Mouse (Mus musculus): ENCODE data around the gene Exoc1. TPM values are rescaled to one million over a fixed set of nuclear protein-coding genes. Genes with fewer than 3 reads are reported as not detected.

Gene Exoc1
- polyA plus RNA-seq, 1 experiment, result 114 TPM

GRCm38 (mm10) chr5:76591885-76592284, 62.8 kb downstream of the Exoc1 start:
- no peak for DNase-seq (ENCODE audit: extremely low spot score in 1 of 2, low spot score in 1 of 2)

GRCm38 (mm10) chr5:76609702-76610370, 80.7 kb downstream of the Exoc1 start:
- no peak for DNase-seq (ENCODE audit: extremely low spot score in 1 of 2, low spot score in 1 of 2)

GRCm38 (mm10) chr5:76612867-76613499, 83.9 kb downstream of the Exoc1 start:
- DNase-seq (ENCODE audit: extremely low spot score in 1 of 2, low spot score in 1 of 2), result no peak

- no peak for DNase-seq (ENCODE audit: extremely low spot score in 1 of 2, low spot score in 1 of 2)
These were observed 86.2 kb downstream of the Exoc1 start for GRCm38 (mm10) chr5:76615276-76615675.

- no peak for DNase-seq (ENCODE audit: extremely low spot score in 1 of 2, low spot score in 1 of 2)
These were observed 87.2 kb downstream of the Exoc1 start for GRCm38 (mm10) chr5:76616196-76616747.

GRCm38 (mm10) chr5:76618750-76619149, 89.6 kb downstream of the Exoc1 start:
- DNase-seq (ENCODE audit: extremely low spot score in 1 of 2, low spot score in 1 of 2), result no peak

Other genes with a start within 250 kb of the Exoc1 start
- 21.7 and 24.0 TPM in 2 replicates for gene Clock, start 224.5 kb upstream of the Exoc1 start, polyA plus RNA-seq (2012; rRNA removed)
- gene Pdcl2, start 198.2 kb upstream of the Exoc1 start, polyA plus RNA-seq (2012; rRNA removed), result not detected in 2 replicates
- 0.18 TPM in 1 of 2 replicates, not detected in the other for gene Nmu, start 165.5 kb upstream of the Exoc1 start, polyA plus RNA-seq (2012; rRNA removed)
- not detected in 2 replicates for gene Gm7271, start 45.3 kb upstream of the Exoc1 start, polyA plus RNA-seq (2012; rRNA removed)
- 6.7 and 8.0 TPM in 2 replicates for gene Cep135, start 59.4 kb downstream of the Exoc1 start, polyA plus RNA-seq (2012; rRNA removed)
- gene C530008M17Rik, start 127.2 kb downstream of the Exoc1 start, polyA plus RNA-seq (2012; rRNA removed), result 33.1 and 38.0 TPM in 2 replicates